Mouse (Mus musculus): ENCODE results near the gene Wee1. TPM values are rescaled to one million over a fixed set of nuclear protein-coding genes. Genes with fewer than 3 reads are reported as not detected.
"Not testable (repeated sequence)": the region's sequence is repeated elsewhere in the genome, so short reads cannot be mapped to it uniquely, and the experiment has no call there.

The Wee1 gene
- polyA plus RNA-seq, 1 experiment from 2014 or later, result 23.7 TPM

GRCm38 (mm10) chr7:110106633-110107032 is 15.2 kb upstream of the Wee1 start:
- Histone ChIP-seq H3K9ac (no peak overlapping the region), H3K36me3 (no peaks in the 10 kb centered on the region), H3K4me1 (peaks cover 22% of the 10 kb centered on the region), H3K4me2 (no peak overlapping the region), H3K27me3 (replicated peaks) (no peaks in the 10 kb centered on the region), H3K27ac (replicated peaks) (no peak overlapping the region), H3K4me3 (no peak overlapping the region), H3K9me3 (no peaks in the 10 kb centered on the region)
- WGBS, result 46% methylated on average over 3 of the region's 3 CpGs
- no peak for ATAC-seq (ENCODE audit: extremely low read depth, insufficient number of reproducible peaks, low FRiP score, low TSS enrichment)

- peaks cover 22% of the 10 kb centered on the region for H3K4me1 ChIP-seq
- 90% methylated on average over 3 of the region's 3 CpGs for WGBS
- ATAC-seq (ENCODE audit: extremely low read depth, insufficient number of reproducible peaks, low FRiP score, low TSS enrichment); H3K9me3 ChIP-seq; H3K9ac ChIP-seq; H3K4me3 ChIP-seq; H3K27me3 ChIP-seq (replicated peaks); H3K36me3 ChIP-seq: not testable (repeated sequence)
- H3K27ac ChIP-seq (replicated peaks), result peak overlapping the region; percentile 84; the same call in 1 of the 2 replicates
- H3K4me2 ChIP-seq, result peak overlapping the region; percentile 62
Observed at GRCm38 (mm10) chr7:110108524-110108923, 13.3 kb upstream of the Wee1 start.

GRCm38 (mm10) chr7:110108967-110109610 is 12.8 kb upstream of the Wee1 start:
- H3K4me2 ChIP-seq, result peak overlapping the region; percentile 62
- H3K4me3 ChIP-seq, result peak overlapping the region; percentile 27
- no peaks in the 10 kb centered on the region for H3K27me3 ChIP-seq (replicated peaks)
- ATAC-seq (ENCODE audit: extremely low read depth, insufficient number of reproducible peaks, low FRiP score, low TSS enrichment), result peak; percentile 58; the same call in 1 of the 2 replicates
- H3K9ac ChIP-seq, result peak overlapping the region; percentile 75
- no peaks in the 10 kb centered on the region for H3K36me3 ChIP-seq
- H3K27ac ChIP-seq (replicated peaks), result peak overlapping the region; percentile 84
- H3K4me1 ChIP-seq, result peaks cover 22% of the 10 kb centered on the region
- H3K9me3 ChIP-seq, result no peaks in the 10 kb centered on the region
- 7% methylated on average over 11 of the region's 11 CpGs for WGBS

GRCm38 (mm10) chr7:110110061-110110656 is 11.7 kb upstream of the Wee1 start:
- H3K27ac ChIP-seq (replicated peaks), result peak overlapping the region; percentile 84
- peaks cover 26% of the 10 kb centered on the region for H3K4me1 ChIP-seq
- no peaks in the 10 kb centered on the region for H3K36me3 ChIP-seq
- 17% methylated on average over 4 of the region's 4 CpGs for WGBS
- H3K9me3 ChIP-seq, result no peaks in the 10 kb centered on the region
- H3K4me3 ChIP-seq, result no peak overlapping the region
- ATAC-seq (ENCODE audit: extremely low read depth, insufficient number of reproducible peaks, low FRiP score, low TSS enrichment), result no peak
- H3K9ac ChIP-seq, result peak overlapping the region; percentile 75
- peak overlapping the region; percentile 62; the same call in 1 of the 2 replicates for H3K4me2 ChIP-seq
- H3K27me3 ChIP-seq (replicated peaks), result no peaks in the 10 kb centered on the region

GRCm38 (mm10) chr7:110114699-110115098 is 7.1 kb upstream of the Wee1 start:
- Histone ChIP-seq H3K4me2 (no peak overlapping the region), H3K27ac (replicated peaks) (no peak overlapping the region), H3K9ac (no peak overlapping the region), H3K9me3 (no peaks in the 10 kb centered on the region), H3K4me3 (no peak overlapping the region), H3K27me3 (replicated peaks) (no peaks in the 10 kb centered on the region), H3K36me3 (no peaks in the 10 kb centered on the region), H3K4me1 (peaks cover 38% of the 10 kb centered on the region)
- no peak for ATAC-seq (ENCODE audit: extremely low read depth, insufficient number of reproducible peaks, low FRiP score, low TSS enrichment)
- 27% methylated on average over 5 of the region's 5 CpGs for WGBS

GRCm38 (mm10) chr7:110116731-110117291 is 5.0 kb upstream of the Wee1 start:
- no peaks in the 10 kb centered on the region for H3K36me3 ChIP-seq
- H3K27me3 ChIP-seq (replicated peaks), result no peaks in the 10 kb centered on the region
- H3K4me3 ChIP-seq, result no peak overlapping the region
- ATAC-seq (ENCODE audit: extremely low read depth, insufficient number of reproducible peaks, low FRiP score, low TSS enrichment), result no peak
- WGBS, result 52% methylated on average over 1 of the region's 1 CpGs
- H3K4me2 ChIP-seq, result no peak overlapping the region
- no peaks in the 10 kb centered on the region for H3K9me3 ChIP-seq
- no peak overlapping the region for H3K9ac ChIP-seq
- H3K4me1 ChIP-seq, result peaks cover 44% of the 10 kb centered on the region
- H3K27ac ChIP-seq (replicated peaks), result no peak overlapping the region

- peak overlapping the region; percentile 78 for H3K27ac ChIP-seq (replicated peaks)
- H3K4me1 ChIP-seq, result peaks cover 47% of the 10 kb centered on the region
- H3K4me3 ChIP-seq, result no peak overlapping the region
- H3K27me3 ChIP-seq (replicated peaks), result no peaks in the 10 kb centered on the region
- H3K4me2 ChIP-seq, result no peak overlapping the region
- ATAC-seq (ENCODE audit: extremely low read depth, insufficient number of reproducible peaks, low FRiP score, low TSS enrichment), result no peak
- no peak overlapping the region for H3K9ac ChIP-seq
- 41% methylated on average over 2 of the region's 2 CpGs for WGBS
- H3K36me3 ChIP-seq, result no peaks in the 10 kb centered on the region
- H3K9me3 ChIP-seq, result no peaks in the 10 kb centered on the region
Observed at GRCm38 (mm10) chr7:110118448-110118847, 3.4 kb upstream of the Wee1 start.

- Histone ChIP-seq H3K4me2 (peak overlapping the region; percentile 85), H3K9ac (peak overlapping the region; percentile 87), H3K4me1 (peaks cover 60% of the 10 kb centered on the region), H3K27me3 (replicated peaks) (no peaks in the 10 kb centered on the region), H3K9me3 (no peaks in the 10 kb centered on the region), H3K4me3 (peak overlapping the region; percentile 99), H3K27ac (replicated peaks) (peak overlapping the region; percentile 98), H3K36me3 (0 out of 2 replicates have a peak, but pooled peaks cover 3% of the 10 kb centered on the region)
- ATAC-seq (ENCODE audit: extremely low read depth, insufficient number of reproducible peaks, low FRiP score, low TSS enrichment), result no peak
- 81% methylated on average over 2 of the region's 2 CpGs for WGBS
Observed at GRCm38 (mm10) chr7:110120157-110120784, 1.6 kb upstream of the Wee1 start.

GRCm38 (mm10) chr7:110121162-110121515 is 707 bp upstream of the Wee1 start:
- Histone ChIP-seq H3K27ac (replicated peaks) (peak overlapping the region; percentile 98), H3K4me1 (peaks cover 60% of the 10 kb centered on the region), H3K4me2 (peak overlapping the region; percentile 85), H3K4me3 (peak overlapping the region; percentile 99), H3K36me3 (peaks cover 4% of the 10 kb centered on the region), H3K27me3 (replicated peaks) (no peaks in the 10 kb centered on the region), H3K9me3 (no peaks in the 10 kb centered on the region), H3K9ac (peak overlapping the region; percentile 87)
- ATAC-seq (ENCODE audit: extremely low read depth, insufficient number of reproducible peaks, low FRiP score, low TSS enrichment), result no peak
- 2% methylated on average over 9 of the region's 9 CpGs for WGBS

GRCm38 (mm10) chr7:110122289-110122564 is 381 bp downstream of the Wee1 start:
- ATAC-seq (ENCODE audit: extremely low read depth, insufficient number of reproducible peaks, low FRiP score, low TSS enrichment), result no peak
- Histone ChIP-seq H3K27me3 (replicated peaks) (no peaks in the 10 kb centered on the region), H3K4me1 (peaks cover 52% of the 10 kb centered on the region), H3K9me3 (no peaks in the 10 kb centered on the region), H3K4me2 (peak overlapping the region; percentile 85), H3K36me3 (peaks cover 13% of the 10 kb centered on the region), H3K27ac (replicated peaks) (peak overlapping the region; percentile 98), H3K9ac (peak overlapping the region; percentile 99), H3K4me3 (peak overlapping the region; percentile 99)
- WGBS, result 0% methylated on average over 27 of the region's 27 CpGs

GRCm38 (mm10) chr7:110122565-110123422 is 948 bp downstream of the Wee1 start:
- Histone ChIP-seq H3K27ac (replicated peaks) (peak overlapping the region; percentile 98), H3K4me2 (peak overlapping the region; percentile 85), H3K4me1 (peaks cover 51% of the 10 kb centered on the region), H3K36me3 (peaks cover 18% of the 10 kb centered on the region), H3K9me3 (no peaks in the 10 kb centered on the region), H3K9ac (peak overlapping the region; percentile 99), H3K27me3 (replicated peaks) (no peaks in the 10 kb centered on the region), H3K4me3 (peak overlapping the region; percentile 99)
- WGBS, result under 1% methylated on average over 74 of the region's 74 CpGs
- no peak for ATAC-seq (ENCODE audit: extremely low read depth, insufficient number of reproducible peaks, low FRiP score, low TSS enrichment)
